Mouse (Mus musculus) CH12.LX (cell line): Measurements from ENCODE around the gene Sirt4. TPM values are rescaled to one million over a fixed set of nuclear protein-coding genes. Genes with fewer than 3 reads are reported as not detected.

ENCODE experiments used
- DNase-seq: peaks from one replicate; pipeline ENCODE4 v3.0.0-alpha.2; 2013; ENCODE audit errors: extremely low read depth
- H3K27ac ChIP-seq: 2 replicates; pipeline ENCODE4 v1.5.1; 2012; ENCODE audit warnings: low read depth, mild to moderate bottlenecking, control low read depth, moderate library complexity; ENCODE audit not compliant: insufficient read depth
- H3K27me3 ChIP-seq: replicated peaks from 2 replicates; pipeline ENCODE3; 2012; ENCODE audit warnings: inconsistent platforms
- H3K36me3 ChIP-seq, 2 experiments: replicated peaks in 1 of 2; 2 replicates each; pipeline versions ENCODE3 to v1.6.1; 2012; ENCODE audit warnings: inconsistent platforms in 1 of 2, low read length in 1 of 2, mild to moderate bottlenecking in 1 of 2, mixed read lengths in 1 of 2, moderate library complexity in 1 of 2; ENCODE audit not compliant: control insufficient read depth in 1 of 2, insufficient read depth in 1 of 2
- H3K4me1 ChIP-seq, 2 experiments: 2 replicates each; pipeline ENCODE4 v1.6.1; 2012; ENCODE audit warnings: inconsistent platforms in 1 of 2, moderate library complexity in 1 of 2; ENCODE audit not compliant: insufficient read depth in 2 of 2, control insufficient read depth in 1 of 2
- H3K4me2 ChIP-seq: 2 replicates; pipeline ENCODE4 v1.6.1; 2012; ENCODE audit warnings: low read depth, mild to moderate bottlenecking, control low read depth; ENCODE audit not compliant: poor library complexity, insufficient read depth, severe bottlenecking
- H3K4me3 ChIP-seq, 3 experiments: fragments of 150-350 bp in 1 of 3; sonication (generic) in 1 of 3; replicated peaks in 1 of 3; 2 replicates each; pipeline versions ENCODE3 to v1.5.1; 2011 to 2012; ENCODE audit warnings: low read depth in 2 of 3, low read length in 2 of 3, mild to moderate bottlenecking in 2 of 3, moderate library complexity in 2 of 3, control low read depth in 1 of 3, improper control_type of control experiment in 1 of 3, inconsistent platforms in 1 of 3, mixed read lengths in 1 of 3; ENCODE audit not compliant: poor library complexity in 1 of 3
- H3K79me2 ChIP-seq: replicated peaks from 2 replicates; pipeline ENCODE4 v1.6.1; 2012; ENCODE audit warnings: mild to moderate bottlenecking, moderate library complexity; ENCODE audit not compliant: control insufficient read depth, poor library complexity, insufficient read depth, severe bottlenecking; ENCODE audit errors: extremely low read depth
- H3K9ac ChIP-seq: 2 replicates; pipeline ENCODE4 v1.6.1; 2012; ENCODE audit warnings: low read depth, mild to moderate bottlenecking, control low read depth, moderate library complexity; ENCODE audit not compliant: insufficient read depth
- H3K9me3 ChIP-seq: replicated peaks from 2 replicates; pipeline ENCODE3; 2012; ENCODE audit warnings: low read length, inconsistent platforms, mixed read lengths
- BHLHE40 ChIP-seq: IDR thresholded peaks from 2 replicates; pipeline ENCODE4 v1.6.1; 2011; ENCODE audit warnings: mild to moderate bottlenecking, low read depth, low read length, improper control_type of control experiment
- CHD2 ChIP-seq: IDR thresholded peaks from 2 replicates; pipeline ENCODE4 v1.6.1; 2011; ENCODE audit warnings: low read length, improper control_type of control experiment
- E2F4 ChIP-seq: IDR thresholded peaks from 2 replicates; pipeline ENCODE4 v1.6.1; 2011; ENCODE audit warnings: low read depth, low read length, improper control_type of control experiment; ENCODE audit not compliant: insufficient replicate concordance
- ELF1 ChIP-seq: IDR thresholded peaks from 2 replicates; pipeline ENCODE4 v1.6.1; 2014; ENCODE audit warnings: low read depth, mild to moderate bottlenecking, inconsistent platforms, low read length, improper control_type of control experiment
- HCFC1 ChIP-seq: IDR thresholded peaks from 2 replicates; pipeline ENCODE4 v1.6.1; 2012; ENCODE audit warnings: low read depth, mild to moderate bottlenecking, inconsistent platforms, low read length, improper control_type of control experiment
- IRF4 ChIP-seq: IDR thresholded peaks from 2 replicates; pipeline ENCODE4 v1.6.1; 2014; ENCODE audit warnings: low read depth, mild to moderate bottlenecking, inconsistent platforms, low read length, improper control_type of control experiment
- JUN ChIP-seq: IDR thresholded peaks from 2 replicates; pipeline ENCODE4 v1.6.1; 2011; ENCODE audit warnings: low read depth, mild to moderate bottlenecking, low read length, improper control_type of control experiment, moderate library complexity; ENCODE audit not compliant: insufficient read depth
- KAT2A ChIP-seq: IDR thresholded peaks from 2 replicates; pipeline ENCODE4 v1.6.1; 2012; ENCODE audit warnings: low read length, improper control_type of control experiment, inconsistent platforms; ENCODE audit not compliant: insufficient replicate concordance
- MAX ChIP-seq: IDR thresholded peaks from 2 replicates; pipeline ENCODE4 v1.6.1; 2011; ENCODE audit warnings: low read length, improper control_type of control experiment
- MAZ ChIP-seq: IDR thresholded peaks from 2 replicates; pipeline ENCODE4 v1.6.1; 2012; ENCODE audit warnings: low read depth, mild to moderate bottlenecking, inconsistent platforms, low read length, improper control_type of control experiment, moderate library complexity
- RAD21 ChIP-seq: IDR thresholded peaks from 2 replicates; pipeline ENCODE4 v1.6.1; 2011; ENCODE audit warnings: low read depth, mild to moderate bottlenecking, low read length, improper control_type of control experiment, moderate library complexity
- RCOR1 ChIP-seq: conservative IDR thresholded peaks from 2 replicates; pipeline ENCODE4 v1.6.1; 2012; ENCODE audit warnings: low read depth, mild to moderate bottlenecking, inconsistent platforms, low read length, improper control_type of control experiment
- ZC3H11A ChIP-seq: IDR thresholded peaks from 2 replicates; pipeline ENCODE4 v1.6.1; 2012; ENCODE audit warnings: low read depth, mild to moderate bottlenecking, inconsistent platforms, low read length, improper control_type of control experiment
- ZNF384 ChIP-seq: IDR thresholded peaks from 2 replicates; pipeline ENCODE4 v1.6.1; 2012; ENCODE audit warnings: low read depth, low read length, improper control_type of control experiment, inconsistent platforms
- dilution Hi-C: fragments of 300-500 bp; cut with MboI; formaldehyde crosslinking; loops from 2 replicates; pipeline ENCODE4 v1.14.3; 2020; ENCODE audit warnings: low sequenced_read_pairs; ENCODE audit not compliant: extremely low pct_unique_long_range_greater_than_20kb, extremely low pct_ligation_motif_present
- in situ Hi-C: fragments of 300-500 bp; cut with MboI; formaldehyde crosslinking; loops from 3 replicates; pipeline ENCODE4 v1.14.3; 2019; ENCODE audit warnings: low sequenced_read_pairs, low pct_ligation_motif_present, low pct_unique_long_range_greater_than_20kb, mixed read lengths
- polyA plus RNA-seq: library from polyadenylated mRNA; unstranded; fragments of >175 nt; gene quantifications from 2 replicates; pipeline ENCODE4 v1.2.1, GENCODE M21; 2012; ENCODE audit warnings: low read depth; ENCODE audit not compliant: insufficient read length
- total RNA-seq, 2 experiments: library from RNA; depleted of rRNA; stranded (reverse); fragments of 300-350 nt in 1 of 2; fragments of >200 nt in 1 of 2; gene quantifications; 2 replicates each; pipeline ENCODE4 v1.2.3; 2012 to 2014

Gene Sirt4
- total and polyA plus RNA-seq, 3 experiments = 10.0 to 18.0 (median 13.3) TPM

GRCm38 (mm10) chr5:115482390-115483265, 1.9 kb downstream of the Sirt4 start:
- H3K4me2 ChIP-seq = no peak overlapping the region
- in situ Hi-C loops = no loop called here
- no peak overlapping the region for H3K27ac ChIP-seq
- no peaks in the 10 kb centered on the region for H3K9me3 ChIP-seq
- TF ChIP-seq CHD2 = no peak
- TF ChIP-seq MAZ = no peak
- no peak for TF ChIP-seq ZC3H11A
- TF ChIP-seq IRF4 = no peak
- TF ChIP-seq BHLHE40 = no peak
- no peak for TF ChIP-seq RCOR1
- no peak for TF ChIP-seq ELF1
- no peak for TF ChIP-seq KAT2A
- no peak for TF ChIP-seq RAD21
- no peak for TF ChIP-seq E2F4
- TF ChIP-seq ZNF384 = no peak
- TF ChIP-seq, all 38 proteins: peak for 0
- no peak for DNase-seq
- peaks cover 21 to 41% of the 10 kb centered on the region in 2 experiments for H3K36me3 ChIP-seq
- no peak overlapping the region for H3K9ac ChIP-seq
- no peak overlapping the region for H3K4me3 ChIP-seq
- H3K4me1 ChIP-seq = peaks cover 0 to 18% of the 10 kb centered on the region in 2 experiments; a peak in 2 of 4 replicates
- no peaks in the 10 kb centered on the region for H3K79me2 ChIP-seq
- dilution Hi-C loops = no loop called here
- no peaks in the 10 kb centered on the region for H3K27me3 ChIP-seq

DNA sequence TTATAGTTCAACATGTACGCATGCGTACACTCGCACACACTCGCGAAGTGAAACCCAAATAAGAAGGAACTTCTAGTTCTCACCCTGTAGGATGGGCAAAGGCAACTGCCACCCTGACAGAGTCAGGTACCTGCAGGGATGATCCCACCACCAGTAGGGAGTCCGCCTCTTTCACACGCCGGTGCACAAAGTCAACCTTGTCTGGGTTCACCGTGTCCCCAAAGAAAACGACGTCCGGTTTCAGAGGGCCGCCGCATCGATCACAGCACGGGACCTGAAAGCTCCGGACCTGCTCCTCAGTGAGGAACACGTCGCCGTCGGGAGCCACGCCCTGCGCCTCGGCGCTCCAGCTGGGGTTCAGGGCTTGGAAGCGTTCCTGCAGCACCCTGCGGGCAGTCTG, 4.4 kb downstream of the Sirt4 start:
- Histone ChIP-seq H3K79me2 (no peaks in the 10 kb centered on the region), H3K36me3 (peaks cover 23 to 59% of the 10 kb centered on the region in 2 experiments), H3K4me1 (peaks cover 0 to 18% of the 10 kb centered on the region in 2 experiments; a peak in 2 of 4 replicates), H3K27me3 (no peaks in the 10 kb centered on the region), H3K27ac (no peak overlapping the region), H3K9ac (no peak overlapping the region), H3K9me3 (no peaks in the 10 kb centered on the region), H3K4me3 (no peak overlapping the region), H3K4me2 (no peak overlapping the region)
- in situ Hi-C loops = no loop called here
- TF ChIP-seq CHD2 (no peak), MAX (no peak), RCOR1 (no peak), HCFC1 (no peak), JUN (no peak)
- dilution Hi-C loops = no loop called here
- DNase-seq = no peak
